Mouse (Mus musculus) macrophage (primary cell): ENCODE measurements around the gene Adamtsl1. TPM values are rescaled to one million over a fixed set of nuclear protein-coding genes. Genes with fewer than 3 reads are reported as not detected.

Experiments
- H3K27ac ChIP-seq: fragments of 350-480 bp; formaldehyde crosslinking; 2 replicates; pipeline ENCODE4 v1.9.0; 2021
- H3K36me3 ChIP-seq: fragments of 350-480 bp; formaldehyde crosslinking; 2 replicates; pipeline ENCODE4 v1.9.0; 2021; ENCODE audit errors: inconsistent target
- H3K4me3 ChIP-seq: fragments of 350-480 bp; formaldehyde crosslinking; 2 replicates; pipeline ENCODE4 v1.9.0; 2021; ENCODE audit errors: inconsistent target
- H3K79me2 ChIP-seq: fragments of 350-480 bp; formaldehyde crosslinking; 2 replicates; pipeline ENCODE4 v1.9.0; 2021; ENCODE audit errors: inconsistent target
- WGBS: methylation state at CpG from one replicate; pipeline ENCODE4 v1.1.7; 2026; ENCODE audit warnings: inconsistent platforms; ENCODE audit not compliant: missing documents; 5-methylcytosine and 5-hydroxymethylcytosine counted together
- polyA plus RNA-seq: library from polyadenylated mRNA; stranded (reverse); fragments of 250-400 nt; gene quantifications from 3 replicates; pipeline ENCODE4 v1.2.4, GENCODE M21; 2018; ENCODE audit warnings: inconsistent platforms

Gene Adamtsl1
- polyA plus RNA-seq, 1 experiment from 2014 or later = not detected

GRCm38 (mm10) chr4:86046881-86047280 is 532.9 kb downstream of the Adamtsl1 start:
- Histone ChIP-seq H3K4me3 (no peak overlapping the region), H3K79me2 (no peaks in the 10 kb centered on the region), H3K36me3 (no peaks in the 10 kb centered on the region), H3K27ac (no peak overlapping the region)
- 84% methylated on average over 1 of the region's 1 CpGs for WGBS

GRCm38 (mm10) chr4:86053487-86054237 is 539.7 kb downstream of the Adamtsl1 start:
- H3K4me3 ChIP-seq = no peak overlapping the region
- no peak overlapping the region for H3K27ac ChIP-seq
- no peaks in the 10 kb centered on the region for H3K36me3 ChIP-seq
- WGBS = 2% methylated on average over 20 of the region's 20 CpGs
- H3K79me2 ChIP-seq = no peaks in the 10 kb centered on the region

GRCm38 (mm10) chr4:86060614-86061013 is 546.6 kb downstream of the Adamtsl1 start:
- 78% methylated on average over 4 of the region's 4 CpGs for WGBS

GRCm38 (mm10) chr4:86068376-86068775 is 554.4 kb downstream of the Adamtsl1 start:
- H3K36me3 ChIP-seq = no peaks in the 10 kb centered on the region
- H3K79me2 ChIP-seq = no peaks in the 10 kb centered on the region
- 89% methylated on average over 5 of the region's 5 CpGs for WGBS
- H3K4me3 ChIP-seq = no peak overlapping the region
- no peak overlapping the region for H3K27ac ChIP-seq

More at GRCm38 (mm10) chr4:86060614-86061013, 546.6 kb downstream of the Adamtsl1 start:
- Histone ChIP-seq H3K36me3 (no peaks in the 10 kb centered on the region), H3K79me2 (no peaks in the 10 kb centered on the region), H3K27ac (no peak overlapping the region), H3K4me3 (no peak overlapping the region)

- WGBS = 81% methylated on average over 13 of the region's 13 CpGs
- Histone ChIP-seq H3K36me3 (no peaks in the 10 kb centered on the region), H3K27ac (no peak overlapping the region), H3K79me2 (no peaks in the 10 kb centered on the region), H3K4me3 (no peak overlapping the region)
These were observed 555.1 kb downstream of the Adamtsl1 start for GRCm38 (mm10) chr4:86068875-86069718.

GRCm38 (mm10) chr4:86074871-86075270 is 560.9 kb downstream of the Adamtsl1 start:
- H3K79me2 ChIP-seq = no peaks in the 10 kb centered on the region
- 62% methylated on average over 1 of the region's 1 CpGs for WGBS
- H3K4me3 ChIP-seq = no peak overlapping the region
- H3K36me3 ChIP-seq = no peaks in the 10 kb centered on the region
- H3K27ac ChIP-seq = no peak overlapping the region

GRCm38 (mm10) chr4:86077355-86077754 is 563.4 kb downstream of the Adamtsl1 start:
- WGBS = 87% methylated on average over 2 of the region's 2 CpGs
- Histone ChIP-seq H3K4me3 (no peak overlapping the region), H3K27ac (no peak overlapping the region), H3K36me3 (no peaks in the 10 kb centered on the region), H3K79me2 (no peaks in the 10 kb centered on the region)

GRCm38 (mm10) chr4:86077854-86078253 is 563.9 kb downstream of the Adamtsl1 start:
- Histone ChIP-seq H3K27ac (no peak overlapping the region), H3K4me3 (no peak overlapping the region), H3K79me2 (no peaks in the 10 kb centered on the region), H3K36me3 (no peaks in the 10 kb centered on the region)
- 83% methylated on average over 3 of the region's 3 CpGs for WGBS

- 88% methylated on average over 5 of the region's 5 CpGs for WGBS
- H3K79me2 ChIP-seq = no peaks in the 10 kb centered on the region
- no peaks in the 10 kb centered on the region for H3K36me3 ChIP-seq
- H3K27ac ChIP-seq = no peak overlapping the region
- H3K4me3 ChIP-seq = no peak overlapping the region
These were observed 573.5 kb downstream of the Adamtsl1 start for GRCm38 (mm10) chr4:86087508-86087907.

- no peaks in the 10 kb centered on the region for H3K36me3 ChIP-seq
- no peaks in the 10 kb centered on the region for H3K79me2 ChIP-seq
- 67% methylated on average over 1 of the region's 1 CpGs for WGBS
- no peak overlapping the region for H3K4me3 ChIP-seq
- no peak overlapping the region for H3K27ac ChIP-seq
These were observed 589.2 kb downstream of the Adamtsl1 start for GRCm38 (mm10) chr4:86103207-86103606.

- no peaks in the 10 kb centered on the region for H3K36me3 ChIP-seq
- no peak overlapping the region for H3K4me3 ChIP-seq
- 87% methylated on average over 4 of the region's 4 CpGs for WGBS
- no peak overlapping the region for H3K27ac ChIP-seq
- H3K79me2 ChIP-seq = no peaks in the 10 kb centered on the region
These were observed 594.4 kb downstream of the Adamtsl1 start for GRCm38 (mm10) chr4:86108325-86108724.

- WGBS = 54% methylated on average over 2 of the region's 2 CpGs
- no peak overlapping the region for H3K4me3 ChIP-seq
- H3K79me2 ChIP-seq = no peaks in the 10 kb centered on the region
- no peaks in the 10 kb centered on the region for H3K36me3 ChIP-seq
- H3K27ac ChIP-seq = no peak overlapping the region
These were observed 605.1 kb downstream of the Adamtsl1 start for GRCm38 (mm10) chr4:86119067-86119466.

- Histone ChIP-seq H3K4me3 (no peak overlapping the region), H3K36me3 (no peaks in the 10 kb centered on the region), H3K79me2 (no peaks in the 10 kb centered on the region), H3K27ac (no peak overlapping the region)
- 12% methylated on average over 5 of the region's 5 CpGs for WGBS
These were observed 608.5 kb downstream of the Adamtsl1 start for GRCm38 (mm10) chr4:86122431-86122830.

GRCm38 (mm10) chr4:86124374-86124773 is 610.4 kb downstream of the Adamtsl1 start:
- Histone ChIP-seq H3K4me3 (no peak overlapping the region), H3K27ac (no peak overlapping the region), H3K79me2 (no peaks in the 10 kb centered on the region), H3K36me3 (no peaks in the 10 kb centered on the region)
- 80% methylated on average over 3 of the region's 3 CpGs for WGBS

GRCm38 (mm10) chr4:86126636-86127035 is 612.7 kb downstream of the Adamtsl1 start:
- no peak overlapping the region for H3K27ac ChIP-seq
- WGBS = 61% methylated on average over 2 of the region's 2 CpGs
- H3K4me3 ChIP-seq = no peak overlapping the region
- H3K36me3 ChIP-seq = no peaks in the 10 kb centered on the region
- H3K79me2 ChIP-seq = no peaks in the 10 kb centered on the region
